Mouse (Mus musculus): Measurements from ENCODE around the gene Lefty1.
"Not testable (repeated sequence)": the region's sequence is repeated elsewhere in the genome, so short reads cannot be mapped to it uniquely, and the experiment has no call there.

- TF ChIP-seq CTCF (IDR thresholded peaks at IDR 0.05; ENCODE audit: extremely low read depth, insufficient read length, insufficient replicate concordance, low read depth, low read length); POLR2A (IDR thresholded peaks at IDR 0.05; ENCODE audit: low read depth, low read length): not testable (repeated sequence)
These were observed 4.0 kb downstream of the Lefty1 start for GRCm38 (mm10) chr1:180938781-180939180.

All from small intestine, adult 2 months (tissue).